34 mouse cellular contexts compared by ENCODE assay signal in the genomic region with DNA sequence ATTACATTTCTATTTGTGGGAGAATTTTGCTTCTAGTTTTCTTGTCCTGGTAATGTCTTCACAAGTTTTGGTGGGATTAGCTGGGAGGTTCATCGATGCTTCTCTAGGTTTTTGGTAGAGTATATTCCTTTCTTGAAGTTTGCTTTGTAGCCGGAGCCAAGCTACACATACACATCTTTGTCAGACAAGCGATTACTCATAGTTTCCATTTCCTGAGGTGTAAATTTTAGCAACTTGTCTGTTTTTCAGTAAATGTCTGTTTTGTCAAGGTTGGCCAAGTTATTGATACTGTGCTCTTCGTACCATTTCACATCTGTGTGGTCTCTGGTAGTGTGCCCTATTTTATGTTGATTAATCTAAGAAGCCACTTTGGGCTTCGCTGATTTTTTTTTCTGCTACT. TPM values are rescaled to one million over a fixed set of nuclear protein-coding genes. Genes with fewer than 3 reads are reported as not detected.
DNase-seq lines count a peak whose midpoint lies in the region; ATAC-seq and TF ChIP-seq lines count a peak whose summit lies in the region.
"Had no signal": no experiment of that assay in that cellular context is flagged by ENCODE, and none has a peak within 500 bp of the region (broad histone marks: within the 10 kb centered on the region; RNA-seq: fewer than 3 reads in every experiment).

No protein-coding gene starts in this region.

- DNase-seq in 3T3-L1 (ENCODE audit: low read depth, low spot score) = peak; percentile 4
- DNase-seq in CD4-positive helper T cell, adult 2 months (ENCODE audit: low read depth, low spot score) = peak; percentile 71
- DNase-seq in CH12.LX (ENCODE audit: extremely low read depth) = peak; percentile 60
- no peak for DNase-seq in frontal cortex, postnatal 14 days (ENCODE audit: low spot score in 2 of 2)
- DNase-seq in ovary, postnatal 36 days (ENCODE audit: low spot score) = no peak
- DNase-seq: adrenal gland, adult 2 months; adrenal gland, postnatal 14 days; cerebellum, adult 11 months; cerebellum, adult 8-10 months; cerebellum, postnatal 10 days; cerebellum, postnatal 36 days; embryo, embryonic 11 days; gastrocnemius, postnatal 10 days; heart, adult 2 months; heart, postnatal 36 days had no signal

- no peak for TF ChIP-seq POLR2A in CH12.LX (IDR thresholded peaks at IDR 0.05; ENCODE audit: low read depth, low read length)

- ATAC-seq in inflammation-experienced regulatory T-cells, adult 6 months = peak; percentile 82
- ATAC-seq in heart, embryonic 11.5 days (replicated peaks; ENCODE audit: insufficient number of reproducible peaks, low FRiP score, low TSS enrichment) = no peak
- ATAC-seq in erythroid progenitor cell, adult 5-6 weeks (replicated peaks; ENCODE audit: low FRiP score, poor library complexity, severe bottlenecking) = no peak
- ATAC-seq: forebrain, embryonic 13.5 days; intestine, postnatal 0 days; Patski had no signal

- TF ChIP-seq RAD21 in CH12.LX (IDR thresholded peaks at IDR 0.05; ENCODE audit: low read depth, low read length) = no peak

- no peak overlapping the region for H3K4me3 ChIP-seq in CH12.LX (replicated peaks in 1 of 3; ENCODE audit: low read depth in 2 of 3, low read length in 2 of 3, poor library complexity in 1 of 3)
- no peak overlapping the region for H3K4me3 ChIP-seq in heart, embryonic 11.5 days (ENCODE audit: low read depth, low read length)
- H3K4me3 ChIP-seq: embryonic facial prominence, embryonic 10.5 days; embryonic facial prominence, embryonic 13.5 days; erythroblast, embryonic 14.5 days; forebrain, embryonic 10.5 days; forebrain, embryonic 13.5 days; heart, adult 2 months; heart, embryonic 10.5 days; heart, embryonic 15.5 days; hindbrain, embryonic 10.5 days; hindbrain, embryonic 13.5 days had no signal

- no peak overlapping the region for H3K27ac ChIP-seq in CH12.LX (ENCODE audit: insufficient read depth, low read depth)
- no peak overlapping the region for H3K27ac ChIP-seq in heart, embryonic 11.5 days (ENCODE audit: low read depth, low read length)
- H3K27ac ChIP-seq: embryonic facial prominence, embryonic 10.5 days; embryonic facial prominence, embryonic 13.5 days; forebrain, embryonic 10.5 days; forebrain, embryonic 13.5 days; heart, adult 2 months; heart, embryonic 10.5 days; heart, embryonic 15.5 days; hindbrain, embryonic 10.5 days; hindbrain, embryonic 13.5 days had no signal

- no peaks in the 10 kb centered on the region for H3K9me3 ChIP-seq in CH12.LX (replicated peaks; ENCODE audit: low read length)
- H3K9me3 ChIP-seq in heart, embryonic 11.5 days (replicated peaks; ENCODE audit: control insufficient read depth, low read length) = no peaks in the 10 kb centered on the region
- H3K9me3 ChIP-seq: embryonic facial prominence, embryonic 10.5 days; embryonic facial prominence, embryonic 13.5 days; forebrain, embryonic 10.5 days; forebrain, embryonic 13.5 days; G1E; heart, embryonic 10.5 days; heart, embryonic 15.5 days; hindbrain, embryonic 10.5 days; hindbrain, embryonic 13.5 days had no signal

- dilution Hi-C loops in CH12.LX (cut with MboI; ENCODE audit: extremely low pct_ligation_motif_present, extremely low pct_unique_long_range_greater_than_20kb, low sequenced_read_pairs) = no loop called here

- H3K4me2 ChIP-seq in CH12.LX (ENCODE audit: insufficient read depth, low read depth, poor library complexity, severe bottlenecking) = peak overlapping the region; percentile 69
- no peak overlapping the region for H3K4me2 ChIP-seq in heart, embryonic 11.5 days
- H3K4me2 ChIP-seq: embryonic facial prominence, embryonic 13.5 days; forebrain, embryonic 13.5 days; heart, embryonic 15.5 days; hindbrain, embryonic 13.5 days had no signal

- peak; percentile 91 for TF ChIP-seq EP300 in CH12.LX (IDR thresholded peaks at IDR 0.05; ENCODE audit: low read length)

- 67% methylated on average over 5 of the region's 5 CpGs for WGBS in heart, embryonic 11.5 days (ENCODE audit: insufficient replicate concordance)

- no peaks in the 10 kb centered on the region for H3K79me2 ChIP-seq in CH12.LX (replicated peaks; ENCODE audit: control insufficient read depth, extremely low read depth, insufficient read depth, poor library complexity, severe bottlenecking)

- peak overlapping the region; percentile 1; the same call in 1 of the 2 replicates for H3K9ac ChIP-seq in CH12.LX (ENCODE audit: insufficient read depth, low read depth)
- H3K9ac ChIP-seq in heart, embryonic 11.5 days (ENCODE audit: low read depth, low read length) = no peak overlapping the region
- H3K9ac ChIP-seq: embryonic facial prominence, embryonic 13.5 days; forebrain, embryonic 13.5 days; heart, embryonic 15.5 days; hindbrain, embryonic 13.5 days had no signal

- no peak for TF ChIP-seq CTCF in CH12.LX (conservative IDR thresholded peaks at IDR 0.05 in 1 of 2, IDR thresholded peaks at IDR 0.05 in 1 of 2; ENCODE audit: low read depth in 2 of 2, low read length in 2 of 2)

- peaks cover 0 to 39% of the 10 kb centered on the region in 2 experiments; a peak in 3 of 4 replicates for H3K4me1 ChIP-seq in CH12.LX (ENCODE audit: control insufficient read depth in 1 of 2, insufficient read depth in 2 of 2)
- H3K4me1 ChIP-seq in heart, embryonic 11.5 days (ENCODE audit: control insufficient read depth, insufficient read depth, low read length) = no peaks in the 10 kb centered on the region
- H3K4me1 ChIP-seq: embryonic facial prominence, embryonic 13.5 days; forebrain, embryonic 13.5 days; heart, embryonic 10.5 days; heart, embryonic 15.5 days; hindbrain, embryonic 10.5 days; hindbrain, embryonic 13.5 days had no signal

- no peaks in the 10 kb centered on the region for H3K36me3 ChIP-seq in CH12.LX (replicated peaks in 1 of 2; ENCODE audit: control insufficient read depth in 1 of 2, insufficient read depth in 1 of 2, low read length in 1 of 2)
- no peaks in the 10 kb centered on the region for H3K36me3 ChIP-seq in heart, embryonic 11.5 days (ENCODE audit: control insufficient read depth, insufficient read depth, low read length)
- H3K36me3 ChIP-seq: embryonic facial prominence, embryonic 10.5 days; embryonic facial prominence, embryonic 13.5 days; forebrain, embryonic 10.5 days; G1E; heart, embryonic 10.5 days; heart, embryonic 15.5 days; hindbrain, embryonic 10.5 days; hindbrain, embryonic 13.5 days had no signal

- in situ Hi-C loops in CH12.LX (cut with MboI; ENCODE audit: low pct_ligation_motif_present, low pct_unique_long_range_greater_than_20kb, low sequenced_read_pairs) = no loop called here

- H3K27me3 ChIP-seq in CH12.LX (replicated peaks) = no peaks in the 10 kb centered on the region
- no peaks in the 10 kb centered on the region for H3K27me3 ChIP-seq in heart, embryonic 11.5 days (ENCODE audit: control insufficient read depth, insufficient read depth, low read length)
- H3K27me3 ChIP-seq: embryonic facial prominence, embryonic 13.5 days; forebrain, embryonic 13.5 days; heart, embryonic 15.5 days; hindbrain, embryonic 13.5 days had no signal

TF ChIP-seq in CH12.LX, 34 proteins besides CTCF, POLR2A, EP300 and RAD21:
- TF ChIP-seq UBTF (IDR thresholded peaks at IDR 0.05; ENCODE audit: low read depth, low read length) (no peak), RCOR1 (conservative IDR thresholded peaks at IDR 0.05; ENCODE audit: low read depth, low read length) (no peak), JUND (conservative IDR thresholded peaks at IDR 0.05; ENCODE audit: low read depth, low read length) (peak; percentile 100), ETS1 (conservative IDR thresholded peaks at IDR 0.05; ENCODE audit: low read depth, low read length) (peak; percentile 56; the same call in 1 of the 2 replicates), JUN (IDR thresholded peaks at IDR 0.05; ENCODE audit: insufficient read depth, low read depth, low read length) (peak; percentile 98), MEF2A (IDR thresholded peaks at IDR 0.05; ENCODE audit: borderline replicate concordance, low read depth, low read length) (peak; percentile 78; the same call in 1 of the 2 replicates), IRF4 (IDR thresholded peaks at IDR 0.05; ENCODE audit: low read depth, low read length) (peak; percentile 48; the same call in 1 of the 2 replicates)

RNA-seq across cellular contexts. Expression of gene Cyp2r1, which starts 18.4 kb away (rescaled TPM):
- total RNA-seq in CH12.LX (2012; rRNA removed) (not detected in 2 replicates), CH12.LX (2014; rRNA removed) (not detected in 2 replicates)
- not detected in 2 replicates for polyA plus RNA-seq in CH12.LX (2012; ENCODE audit: insufficient read length, low read depth)
- polyA plus RNA-seq in inflammation-experienced regulatory T-cells, adult 6 months (2017; shearing (Covaris generic)) = under 1 TPM in 2 of 3 experiments, not detected in 1; 0.94 to 0.97 TPM
- polyA plus RNA-seq in heart, embryonic 11.5 days (2014; fragmentation: Nextera tagmentation; extraction: Ambion mirVana) = 1.9 and 2.0 TPM in 2 replicates
- 7.2 TPM in 1 of 2 replicates, not detected in the other for total RNA-seq in erythroid progenitor cell, adult 5-6 weeks (2015; ENCODE audit: low replicate concordance)
- not detected in 2 replicates for total RNA-seq in erythroid progenitor cell, adult 5-6 weeks (2017; ENCODE audit: low replicate concordance)
- polyA plus RNA-seq: erythroblast, embryonic 14.5 days; G1E had no signal

RNA-seq across cellular contexts. Expression of gene Calca, which starts 55.0 kb away (rescaled TPM):
- total RNA-seq in CH12.LX (2012; rRNA removed) (not detected in 2 replicates), CH12.LX (2014; rRNA removed) (not detected in 2 replicates)
- polyA plus RNA-seq in CH12.LX (2012; ENCODE audit: insufficient read length, low read depth) = not detected in 2 replicates
- under 1 TPM in 1 of 3 experiments, not detected in 2; 0.78 TPM for polyA plus RNA-seq in inflammation-experienced regulatory T-cells, adult 6 months (2017; shearing (Covaris generic))
- polyA plus RNA-seq in heart, embryonic 11.5 days (2014; fragmentation: Nextera tagmentation; extraction: Ambion mirVana) = 13.8 and 14.1 TPM in 2 replicates
- not detected in 2 replicates for total RNA-seq in erythroid progenitor cell, adult 5-6 weeks (2015; ENCODE audit: low replicate concordance)
- not detected in 2 replicates for total RNA-seq in erythroid progenitor cell, adult 5-6 weeks (2017; ENCODE audit: low replicate concordance)
- total RNA-seq: adrenal gland, postnatal 14 days; gastrocnemius, adult 18-20 months; gastrocnemius, postnatal 10 days; gastrocnemius, postnatal 36 days; granulocyte monocyte progenitor cell, adult 5-6 weeks; heart, adult 2 months; heart, postnatal 10 days; heart, postnatal 36 days had no signal
- polyA plus RNA-seq: erythroblast, embryonic 14.5 days; G1E; heart, adult 2 months; Patski had no signal

Comparison
In these comparisons a context has a peak if more than half of its experiments do, and no peak if none do; other contexts are left out.
1. DNase-seq: peak in 3T3-L1 (single experiment), CD4-positive helper T cell, adult 2 months (single experiment) and CH12.LX (single experiment); none in frontal cortex, postnatal 14 days (0 of 2) and ovary, postnatal 36 days (single experiment).